Mouse (Mus musculus) megakaryocyte, embryonic 14.5 days (primary cell): ENCODE results near the gene Zfp385b.

Source experiments
- FLI1 ChIP-seq: IDR thresholded peaks from 2 replicates; pipeline ENCODE4 v1.6.1; 2012; ENCODE audit warnings: low read length, inconsistent platforms, mixed read lengths
- GATA1 ChIP-seq: IDR thresholded peaks from 3 replicates; pipeline ENCODE4 v1.6.1; 2012; ENCODE audit warnings: mixed read lengths, low read length, inconsistent platforms, borderline replicate concordance

DNA sequence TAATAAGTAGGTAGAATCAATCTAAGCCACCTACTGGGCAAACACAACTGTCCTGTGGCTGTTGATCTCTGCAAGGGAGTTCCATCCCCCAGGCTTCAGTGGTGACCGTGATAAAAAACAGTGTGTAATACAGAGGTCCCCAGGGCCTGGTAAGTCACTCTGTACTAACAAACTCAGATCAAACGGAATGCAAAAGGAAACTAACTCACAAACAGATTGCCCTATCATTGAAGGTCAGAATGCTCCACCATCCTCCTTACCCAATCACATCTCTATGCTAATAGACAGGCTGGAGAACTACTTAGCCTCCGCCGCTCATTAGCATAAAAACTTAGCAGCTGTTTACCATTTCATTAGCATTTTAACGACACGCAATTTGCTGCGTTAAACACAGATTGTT lies 313.1 kb downstream of the Zfp385b start:
- TF ChIP-seq GATA1 (no peak), FLI1 (no peak)
